Mouse (Mus musculus): ENCODE measurements around the gene Pex14. TPM values are rescaled to one million over a fixed set of nuclear protein-coding genes. Genes with fewer than 3 reads are reported as not detected.
A peak's percentile ranks its signal among the peaks of the same experiment; 100 is the strongest.

Pex14 gene
- polyA plus RNA-seq, 1 experiment = 71.5 TPM

- H3K4me2 ChIP-seq (ENCODE audit: low read depth) = peak overlapping the region; percentile 9
- peaks cover 35% of the 10 kb centered on the region for H3K27me3 ChIP-seq (ENCODE audit: control insufficient read depth, insufficient read depth, insufficient read length)
- no peak for TF ChIP-seq CEBPB (IDR thresholded peaks at IDR 0.05; ENCODE audit: insufficient read depth, poor library complexity, severe bottlenecking)
- peak; percentile 33 for TF ChIP-seq TCF12 (IDR thresholded peaks at IDR 0.05; ENCODE audit: insufficient read depth, poor library complexity, severe bottlenecking)
- no peak for TF ChIP-seq POLR2A (IDR thresholded peaks at IDR 0.05; ENCODE audit: insufficient read length, low read depth)
- no peak for TF ChIP-seq POLR2AphosphoS2 (IDR thresholded peaks at IDR 0.05; ENCODE audit: insufficient read length, low read depth)
- TF ChIP-seq MAX (IDR thresholded peaks at IDR 0.05; ENCODE audit: low read depth) = no peak
- peak in 2 of 3 experiments; percentile 58 to 86 for TF ChIP-seq MYOD1 (IDR thresholded peaks at IDR 0.05; ENCODE audit: control insufficient read depth in 1 of 3, insufficient read length in 2 of 3, low read depth in 2 of 3)
- no peak for TF ChIP-seq REST (IDR thresholded peaks at IDR 0.05; ENCODE audit: insufficient read depth, insufficient read length)
- no peak for TF ChIP-seq E2F4 (IDR thresholded peaks at IDR 0.05; ENCODE audit: insufficient read depth)
- TF ChIP-seq MYOG (IDR thresholded peaks at IDR 0.05; ENCODE audit: control insufficient read depth in 1 of 3, insufficient read depth in 1 of 3, insufficient read length in 2 of 3, low read depth in 2 of 3) = peak; percentile 44 to 88 (median 59)
- TF ChIP-seq USF1 (IDR thresholded peaks at IDR 0.05; ENCODE audit: low read depth) = no peak
- peak; percentile 30 for TF ChIP-seq TCF3 (IDR thresholded peaks at IDR 0.05; ENCODE audit: insufficient read length, low read depth)
- no peak for TF ChIP-seq SRF (IDR thresholded peaks at IDR 0.05; ENCODE audit: control insufficient read depth, insufficient read length, low read depth)
- no peak overlapping the region for H3ac ChIP-seq (ENCODE audit: control insufficient read depth, insufficient read length)
- H3K36me3 ChIP-seq (ENCODE audit: control insufficient read depth, insufficient read depth) = no peaks in the 10 kb centered on the region
- no peaks in the 10 kb centered on the region for H3K79me2 ChIP-seq (ENCODE audit: control insufficient read depth, insufficient read depth)
- no peak overlapping the region for H3K4me3 ChIP-seq
Observed at GRCm38 (mm10) chr4:148923976-148924375, 175.7 kb downstream of the Pex14 start.

- TF ChIP-seq MAX (IDR thresholded peaks at IDR 0.05; ENCODE audit: low read depth) = no peak
- H3ac ChIP-seq (ENCODE audit: control insufficient read depth, insufficient read length) = no peak overlapping the region
- peaks cover 30% of the 10 kb centered on the region for H3K27me3 ChIP-seq (ENCODE audit: control insufficient read depth, insufficient read depth, insufficient read length)
- H3K4me3 ChIP-seq = no peak overlapping the region
- no peaks in the 10 kb centered on the region for H3K79me2 ChIP-seq (ENCODE audit: control insufficient read depth, insufficient read depth)
- peak overlapping the region; percentile 9 for H3K4me2 ChIP-seq (ENCODE audit: low read depth)
- H3K36me3 ChIP-seq (ENCODE audit: control insufficient read depth, insufficient read depth) = no peaks in the 10 kb centered on the region
Observed at GRCm38 (mm10) chr4:148923414-148923813, 176.3 kb downstream of the Pex14 start.

DNA sequence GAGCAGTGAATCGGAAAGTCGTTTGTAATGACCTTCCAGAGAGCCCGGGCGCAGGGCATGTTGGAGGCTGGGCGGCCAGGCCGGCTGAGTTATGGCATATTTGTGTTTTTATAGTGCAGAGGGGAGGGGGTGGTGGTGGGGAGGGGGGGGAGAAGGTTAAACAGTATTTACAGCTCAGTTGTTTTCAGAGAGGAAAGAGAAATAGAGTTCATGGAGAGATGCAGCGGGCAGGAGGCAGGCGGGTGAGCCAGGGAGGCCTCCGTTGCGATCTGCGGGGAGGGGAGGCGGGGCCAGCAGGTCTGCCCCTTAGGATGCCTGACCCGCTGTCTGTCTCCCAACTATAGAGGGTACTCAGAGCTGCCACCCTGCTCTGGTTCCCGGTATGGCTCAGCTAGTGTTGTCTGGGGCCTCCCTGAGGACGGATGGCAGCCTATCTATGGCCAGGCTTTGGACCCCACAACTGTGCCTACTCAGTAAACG, 177.4 kb downstream of the Pex14 start:
- TF ChIP-seq E2F4 (IDR thresholded peaks at IDR 0.05; ENCODE audit: insufficient read depth) (no peak), TCF3 (IDR thresholded peaks at IDR 0.05; ENCODE audit: insufficient read length, low read depth) (no peak), CEBPB (IDR thresholded peaks at IDR 0.05; ENCODE audit: insufficient read depth, poor library complexity, severe bottlenecking) (no peak), SRF (IDR thresholded peaks at IDR 0.05; ENCODE audit: control insufficient read depth, insufficient read length, low read depth) (no peak), REST (IDR thresholded peaks at IDR 0.05; ENCODE audit: insufficient read depth, insufficient read length) (no peak), MAX (IDR thresholded peaks at IDR 0.05; ENCODE audit: low read depth) (no peak), MYOD1 (IDR thresholded peaks at IDR 0.05; ENCODE audit: control insufficient read depth in 1 of 3, insufficient read length in 2 of 3, low read depth in 2 of 3) (no peak), TCF12 (IDR thresholded peaks at IDR 0.05; ENCODE audit: insufficient read depth, poor library complexity, severe bottlenecking) (no peak), USF1 (IDR thresholded peaks at IDR 0.05; ENCODE audit: low read depth) (no peak), POLR2A (IDR thresholded peaks at IDR 0.05; ENCODE audit: insufficient read length, low read depth) (no peak), POLR2AphosphoS2 (IDR thresholded peaks at IDR 0.05; ENCODE audit: insufficient read length, low read depth) (no peak), MYOG (IDR thresholded peaks at IDR 0.05; ENCODE audit: control insufficient read depth in 1 of 3, insufficient read depth in 1 of 3, insufficient read length in 2 of 3, low read depth in 2 of 3) (no peak)
- Histone ChIP-seq H3K27me3 (ENCODE audit: control insufficient read depth, insufficient read depth, insufficient read length) (peaks cover 28% of the 10 kb centered on the region), H3ac (ENCODE audit: control insufficient read depth, insufficient read length) (no peak overlapping the region), H3K4me2 (ENCODE audit: low read depth) (no peak overlapping the region), H3K4me3 (no peak overlapping the region), H3K36me3 (ENCODE audit: control insufficient read depth, insufficient read depth) (no peaks in the 10 kb centered on the region), H3K79me2 (ENCODE audit: control insufficient read depth, insufficient read depth) (no peaks in the 10 kb centered on the region)

- no peak overlapping the region for H3ac ChIP-seq (ENCODE audit: control insufficient read depth, insufficient read length)
- H3K27me3 ChIP-seq (ENCODE audit: control insufficient read depth, insufficient read depth, insufficient read length) = peaks cover 14% of the 10 kb centered on the region
- TF ChIP-seq MAX (IDR thresholded peaks at IDR 0.05; ENCODE audit: low read depth) (no peak), POLR2AphosphoS2 (IDR thresholded peaks at IDR 0.05; ENCODE audit: insufficient read length, low read depth) (no peak), SRF (IDR thresholded peaks at IDR 0.05; ENCODE audit: control insufficient read depth, insufficient read length, low read depth) (no peak), TCF12 (IDR thresholded peaks at IDR 0.05; ENCODE audit: insufficient read depth, poor library complexity, severe bottlenecking) (no peak), CEBPB (IDR thresholded peaks at IDR 0.05; ENCODE audit: insufficient read depth, poor library complexity, severe bottlenecking) (no peak), USF1 (IDR thresholded peaks at IDR 0.05; ENCODE audit: low read depth) (no peak), E2F4 (IDR thresholded peaks at IDR 0.05; ENCODE audit: insufficient read depth) (no peak), MYOD1 (IDR thresholded peaks at IDR 0.05; ENCODE audit: control insufficient read depth in 1 of 3, insufficient read length in 2 of 3, low read depth in 2 of 3) (no peak), REST (IDR thresholded peaks at IDR 0.05; ENCODE audit: insufficient read depth, insufficient read length) (no peak), POLR2A (IDR thresholded peaks at IDR 0.05; ENCODE audit: insufficient read length, low read depth) (no peak), TCF3 (IDR thresholded peaks at IDR 0.05; ENCODE audit: insufficient read length, low read depth) (no peak), MYOG (IDR thresholded peaks at IDR 0.05; ENCODE audit: control insufficient read depth in 1 of 3, insufficient read depth in 1 of 3, insufficient read length in 2 of 3, low read depth in 2 of 3) (no peak)
- no peaks in the 10 kb centered on the region for H3K79me2 ChIP-seq (ENCODE audit: control insufficient read depth, insufficient read depth)
- H3K4me2 ChIP-seq (ENCODE audit: low read depth) = no peak overlapping the region
- no peak overlapping the region for H3K4me3 ChIP-seq
- no peaks in the 10 kb centered on the region for H3K36me3 ChIP-seq (ENCODE audit: control insufficient read depth, insufficient read depth)
Observed at GRCm38 (mm10) chr4:148920610-148921009, 179.1 kb downstream of the Pex14 start.
